Mouse (Mus musculus) spleen, adult 2 months (tissue): ENCODE results near the gene Acot5. TPM values are rescaled to one million over a fixed set of nuclear protein-coding genes. Genes with fewer than 3 reads are reported as not detected.
"Not testable (repeated sequence)": the region's sequence is repeated elsewhere in the genome, so short reads cannot be mapped to it uniquely, and the experiment has no call there.

Experiments
- DNase-seq, 2 experiments: peaks; one replicate each; pipeline versions ENCODE4 v3.0.0 to v3.0.0-alpha.2; 2012 to 2021; ENCODE audit warnings: low spot score in 2 of 2, low read depth in 1 of 2
- H3K27ac ChIP-seq: fragments of 200-500 bp; 2 replicates; pipeline ENCODE4 v1.5.1; 2012; ENCODE audit warnings: low read length, inconsistent platforms; ENCODE audit not compliant: insufficient read depth
- H3K27me3 ChIP-seq: fragments of 200-500 bp; 2 replicates; pipeline ENCODE4 v1.6.1; 2012; ENCODE audit warnings: mild to moderate bottlenecking, moderate library complexity, low read length, inconsistent platforms; ENCODE audit not compliant: control insufficient read depth, insufficient read depth
- H3K36me3 ChIP-seq: fragments of 200-500 bp; 2 replicates; pipeline ENCODE4 v1.6.1; 2012; ENCODE audit warnings: mild to moderate bottlenecking, low read length, inconsistent platforms; ENCODE audit not compliant: control insufficient read depth, insufficient read depth
- H3K4me1 ChIP-seq: fragments of 200-500 bp; 2 replicates; pipeline ENCODE4 v1.6.1; 2011; ENCODE audit warnings: inconsistent platforms; ENCODE audit not compliant: control insufficient read depth, insufficient read depth, insufficient read length
- H3K4me3 ChIP-seq: fragments of 200-500 bp; 2 replicates; pipeline ENCODE4 v1.5.1; 2011; ENCODE audit warnings: mild to moderate bottlenecking, inconsistent platforms; ENCODE audit not compliant: insufficient read depth, insufficient read length; ENCODE audit errors: extremely low read depth
- CTCF ChIP-seq: fragments of 200-500 bp; IDR thresholded peaks from 2 replicates; pipeline ENCODE4 v1.5.1; 2011; ENCODE audit warnings: mild to moderate bottlenecking, inconsistent platforms; ENCODE audit not compliant: insufficient read depth, insufficient read length, insufficient replicate concordance; ENCODE audit errors: extremely low read depth
- POLR2A ChIP-seq: fragments of 200-500 bp; IDR thresholded peaks from 2 replicates; pipeline ENCODE4 v1.6.1; 2011; ENCODE audit warnings: low read depth, low read length, inconsistent platforms
- WGBS: fragments of 180-500 bp; shearing (Covaris S2); methylation state at CpG from one replicate; pipeline ENCODE4 v1.1.7; 2018; 5-methylcytosine and 5-hydroxymethylcytosine counted together
- polyA plus RNA-seq: library from polyadenylated mRNA; depleted of rRNA; stranded (reverse); fragments of >200 nt; gene quantifications from 2 replicates; pipeline ENCODE4 v1.2.3, GENCODE M21; 2012

Gene Acot5
- polyA plus RNA-seq, 1 experiment, result not detected

GRCm38 (mm10) chr12:84030659-84031332 lies 38.3 kb upstream of the Acot5 start:
- Histone ChIP-seq H3K4me1 (no peaks in the 10 kb centered on the region), H3K36me3 (no peaks in the 10 kb centered on the region), H3K4me3 (no peak overlapping the region), H3K27ac (no peak overlapping the region), H3K27me3 (no peaks in the 10 kb centered on the region)
- TF ChIP-seq CTCF (peak; percentile 74; the same call in 1 of the 2 replicates), POLR2A (no peak)
- WGBS, result 45% methylated on average over 4 of the region's 4 CpGs
- peak; percentile 52 to 68 for DNase-seq

GRCm38 (mm10) chr12:84032854-84033253 lies 36.3 kb upstream of the Acot5 start:
- no peak for DNase-seq
- WGBS, result 93% methylated on average over 4 of the region's 4 CpGs
- Histone ChIP-seq H3K4me3 (no peak overlapping the region), H3K4me1 (no peaks in the 10 kb centered on the region), H3K36me3 (no peaks in the 10 kb centered on the region), H3K27ac (no peak overlapping the region), H3K27me3 (no peaks in the 10 kb centered on the region)
- TF ChIP-seq CTCF (no peak), POLR2A (no peak)

GRCm38 (mm10) chr12:84033302-84033701 lies 35.8 kb upstream of the Acot5 start:
- H3K27ac ChIP-seq, H3K4me3 ChIP-seq, H3K4me1 ChIP-seq, H3K27me3 ChIP-seq, H3K36me3 ChIP-seq, DNase-seq: not testable (repeated sequence)
- WGBS, result 63% methylated on average over 2 of the region's 2 CpGs

GRCm38 (mm10) chr12:84034108-84034507 lies 35.0 kb upstream of the Acot5 start:
- Histone ChIP-seq H3K4me3 (no peak overlapping the region), H3K4me1 (no peaks in the 10 kb centered on the region; the same call in 1 of the 2 replicates), H3K27me3 (no peaks in the 10 kb centered on the region), H3K36me3 (no peaks in the 10 kb centered on the region), H3K27ac (no peak overlapping the region)
- DNase-seq, result no peak
- TF ChIP-seq CTCF (no peak), POLR2A (no peak)
- 12% methylated on average over 4 of the region's 4 CpGs for WGBS

- peak within 1 kb of the TSS; percentile 40; the same call in 1 of the 2 replicates for H3K4me3 ChIP-seq
- H3K27ac ChIP-seq, H3K36me3 ChIP-seq, DNase-seq, H3K4me1 ChIP-seq, H3K27me3 ChIP-seq: not testable (repeated sequence)
- 35% methylated on average over 32 of the region's 32 CpGs for WGBS
Measured at GRCm38 (mm10) chr12:84038241-84038640, 30.9 kb upstream of the Acot5 start, which contains the start of gene Acot4. Gene Acot4, plus strand, starts transcription at chr12:84038379.

GRCm38 (mm10) chr12:84038691-84039111 lies 30.4 kb upstream of the Acot5 start, which contains the start of gene Gm49366:
Gene Gm49366, plus strand, starts transcription at chr12:84038935.
- H3K4me1 ChIP-seq, DNase-seq, H3K36me3 ChIP-seq, H3K27ac ChIP-seq, H3K27me3 ChIP-seq: not testable (repeated sequence)
- WGBS, result 37% methylated on average over 39 of the region's 39 CpGs
- H3K4me3 ChIP-seq, result peak within 1 kb of the TSS; percentile 40; the same call in 1 of the 2 replicates

GRCm38 (mm10) chr12:84042248-84042647 lies 26.9 kb upstream of the Acot5 start:
- WGBS, result 90% methylated on average over 5 of the region's 5 CpGs
- H3K4me1 ChIP-seq, result no peaks in the 10 kb centered on the region; the same call in 1 of the 2 replicates
- DNase-seq, result no peak
- no peak for TF ChIP-seq POLR2A
- H3K4me3 ChIP-seq, result no peak overlapping the region
- no peaks in the 10 kb centered on the region for H3K27me3 ChIP-seq
- H3K36me3 ChIP-seq, result no peaks in the 10 kb centered on the region
- H3K27ac ChIP-seq, result no peak overlapping the region
